Mouse (Mus musculus): ENCODE measurements around the gene Shisa2. TPM values are rescaled to one million over a fixed set of nuclear protein-coding genes. Genes with fewer than 3 reads are reported as not detected.
"Not testable (repeated sequence)": the region's sequence is repeated elsewhere in the genome, so short reads cannot be mapped to it uniquely, and the experiment has no call there.

Shisa2 gene
- 0.14 TPM in 1 of 2 replicates, not detected in the other for total RNA-seq (2015)
- 0.04 and 0.07 TPM in 2 replicates for total RNA-seq (2017)

- peak; percentile 79 for ATAC-seq (ENCODE audit: poor library complexity, severe bottlenecking)
Observed at GRCm38 (mm10) chr14:59625158-59625805, at the start of gene Shisa2. Gene Shisa2 (plus strand): TSS chr14:59625308.

- ATAC-seq (ENCODE audit: poor library complexity, severe bottlenecking): no peak
Observed at GRCm38 (mm10) chr14:59576385-59576784, 48.7 kb upstream of the Shisa2 start.

GRCm38 (mm10) chr14:59590614-59591013 is 34.5 kb upstream of the Shisa2 start:
- ATAC-seq (ENCODE audit: poor library complexity, severe bottlenecking): peak; percentile 49; the same call in 1 of the 2 replicates

- ATAC-seq (ENCODE audit: poor library complexity, severe bottlenecking): peak; percentile 83
Observed at GRCm38 (mm10) chr14:59591901-59592300, 33.2 kb upstream of the Shisa2 start.

GRCm38 (mm10) chr14:59592593-59592992 is 32.5 kb upstream of the Shisa2 start:
- ATAC-seq (ENCODE audit: poor library complexity, severe bottlenecking): no peak

GRCm38 (mm10) chr14:59594988-59595387 is 30.1 kb upstream of the Shisa2 start:
- no peak for ATAC-seq (ENCODE audit: poor library complexity, severe bottlenecking)

GRCm38 (mm10) chr14:59597398-59598259 is 27.5 kb upstream of the Shisa2 start, which contains the start of gene Cdadc1:
Gene Cdadc1 (minus strand): TSS chr14:59597959.
- peak; percentile 98 for ATAC-seq (ENCODE audit: poor library complexity, severe bottlenecking)

GRCm38 (mm10) chr14:59598260-59598627 is 26.9 kb upstream of the Shisa2 start:
- ATAC-seq (ENCODE audit: poor library complexity, severe bottlenecking): no peak

GRCm38 (mm10) chr14:59604002-59604645 is 21.0 kb upstream of the Shisa2 start:
- ATAC-seq (ENCODE audit: poor library complexity, severe bottlenecking): peak; percentile 75

GRCm38 (mm10) chr14:59605671-59606353 is 19.3 kb upstream of the Shisa2 start:
- peak; percentile 78 for ATAC-seq (ENCODE audit: poor library complexity, severe bottlenecking)

- ATAC-seq (ENCODE audit: poor library complexity, severe bottlenecking): no peak
Observed at GRCm38 (mm10) chr14:59607021-59607420, 18.1 kb upstream of the Shisa2 start.

GRCm38 (mm10) chr14:59612920-59613625 is 12.0 kb upstream of the Shisa2 start:
- peak; percentile 70 for ATAC-seq (ENCODE audit: poor library complexity, severe bottlenecking)

GRCm38 (mm10) chr14:59614149-59614548 is 11.0 kb upstream of the Shisa2 start:
- not testable (repeated sequence) for ATAC-seq (ENCODE audit: poor library complexity, severe bottlenecking)

- ATAC-seq (ENCODE audit: poor library complexity, severe bottlenecking): no peak
Observed at GRCm38 (mm10) chr14:59616802-59617201, 8.3 kb upstream of the Shisa2 start.

- ATAC-seq (ENCODE audit: poor library complexity, severe bottlenecking): no peak
Observed at GRCm38 (mm10) chr14:59624326-59624885, 702 bp upstream of the Shisa2 start.

GRCm38 (mm10) chr14:59625806-59626364 is 777 bp downstream of the Shisa2 start:
- no peak for ATAC-seq (ENCODE audit: poor library complexity, severe bottlenecking)

- no peak for ATAC-seq (ENCODE audit: poor library complexity, severe bottlenecking)
Observed at GRCm38 (mm10) chr14:59626711-59627110, 1.6 kb downstream of the Shisa2 start.

- no peak for ATAC-seq (ENCODE audit: poor library complexity, severe bottlenecking)
Observed at GRCm38 (mm10) chr14:59627142-59627680, 2.1 kb downstream of the Shisa2 start.

- ATAC-seq (ENCODE audit: poor library complexity, severe bottlenecking): no peak
Observed at GRCm38 (mm10) chr14:59627823-59628222, 2.7 kb downstream of the Shisa2 start.
